Mouse (Mus musculus): Measurements from ENCODE around the gene Thsd4. TPM values are rescaled to one million over a fixed set of nuclear protein-coding genes. Genes with fewer than 3 reads are reported as not detected.

Gene Thsd4
- polyA plus RNA-seq, 1 experiment from 2014 or later = 19.9 TPM

DNA sequence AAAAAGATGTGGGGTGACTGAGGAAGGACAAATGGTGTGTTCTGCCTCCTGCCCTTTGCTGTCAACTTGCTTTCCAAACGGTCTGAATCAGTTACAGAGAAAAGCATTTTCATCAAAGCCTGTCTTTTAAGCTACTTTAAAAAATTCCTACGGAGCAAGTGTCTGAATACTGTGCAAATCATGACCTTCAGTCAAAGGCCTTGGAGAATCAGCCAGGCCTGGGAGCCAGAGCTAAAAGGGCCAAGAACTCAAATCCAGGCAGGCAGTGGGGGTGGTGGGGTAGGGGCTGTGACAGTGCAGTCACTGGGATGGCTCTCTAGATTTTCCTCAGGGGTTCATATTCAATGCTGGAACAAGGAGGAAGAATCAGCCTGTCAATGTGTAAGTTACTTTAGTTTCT is 540.7 kb downstream of the Thsd4 start:
- no peak for DNase-seq (ENCODE audit: low spot score)
- no peak overlapping the region for H3K27ac ChIP-seq
- 0 out of 2 replicates have a peak, but pooled peaks cover 4% of the 10 kb centered on the region for H3K36me3 ChIP-seq (ENCODE audit: insufficient read depth, low read length)
- no peaks in the 10 kb centered on the region for H3K9me3 ChIP-seq (replicated peaks; ENCODE audit: low read length)
- no peak for TF ChIP-seq CTCF (IDR thresholded peaks at IDR 0.05; ENCODE audit: low read depth)
- H3K4me3 ChIP-seq (replicated peaks; ENCODE audit: low read depth, low read length) = no peak overlapping the region
- no peaks in the 10 kb centered on the region for H3K4me1 ChIP-seq (replicated peaks; ENCODE audit: insufficient read depth, low read length)
- whole genome bisulfite sequencing = 75% methylated on average over 2 of the region's 2 CpGs
- no peaks in the 10 kb centered on the region for H3K27me3 ChIP-seq (ENCODE audit: insufficient read depth, low read length)
- H3K4me2 ChIP-seq (ENCODE audit: low read length) = no peak overlapping the region
- H3K9ac ChIP-seq (ENCODE audit: low read depth, low read length) = no peak overlapping the region
- ATAC-seq (replicated peaks; ENCODE audit: low FRiP score, low read depth) = no peak

DNA sequence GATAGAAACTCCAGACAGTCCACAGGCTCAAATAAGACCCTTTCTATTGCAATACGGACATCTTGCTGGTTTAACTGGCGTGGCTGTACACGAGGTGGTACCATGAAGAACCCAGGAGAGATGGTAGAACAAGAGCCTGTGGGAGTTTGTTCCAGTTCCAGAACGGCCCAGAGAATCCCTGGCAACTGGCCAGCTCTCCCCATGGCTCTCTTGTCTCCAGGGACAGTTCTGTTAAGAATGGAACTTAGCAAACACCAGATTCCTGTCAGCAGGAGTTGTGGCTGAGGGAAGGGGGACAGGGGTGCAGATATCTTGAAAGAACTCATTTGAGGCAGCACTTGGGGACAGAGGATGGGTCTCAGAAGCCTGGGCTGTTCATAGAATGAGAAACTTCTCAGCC is 550.6 kb downstream of the Thsd4 start:
- no peaks in the 10 kb centered on the region for H3K36me3 ChIP-seq (ENCODE audit: insufficient read depth, low read length)

DNA sequence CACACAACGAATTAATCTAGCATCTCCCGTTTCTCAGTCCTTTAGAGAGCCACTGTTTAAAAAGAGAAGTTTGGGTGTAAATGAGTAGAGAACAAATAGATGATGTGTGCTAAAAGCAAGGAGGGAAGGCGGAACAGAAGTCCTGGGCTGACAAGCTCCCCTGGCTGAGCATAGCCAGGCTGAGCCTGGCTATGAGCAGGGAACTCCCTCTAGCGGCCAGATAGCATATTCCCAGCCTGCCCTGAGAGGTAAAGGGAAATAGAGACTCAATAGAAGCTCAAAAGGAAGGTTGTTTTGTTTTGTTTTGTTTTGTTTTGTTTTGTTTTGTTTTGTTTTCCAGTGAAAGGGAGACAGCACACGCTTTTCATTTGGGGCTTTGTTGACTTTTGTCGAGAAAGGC is 552.5 kb downstream of the Thsd4 start:
- Histone ChIP-seq H3K4me1 (replicated peaks; ENCODE audit: insufficient read depth, low read length) (no peaks in the 10 kb centered on the region), H3K27me3 (ENCODE audit: insufficient read depth, low read length) (no peaks in the 10 kb centered on the region), H3K4me3 (replicated peaks; ENCODE audit: low read depth, low read length) (no peak overlapping the region), H3K9me3 (replicated peaks; ENCODE audit: low read length) (no peaks in the 10 kb centered on the region), H3K9ac (ENCODE audit: low read depth, low read length) (no peak overlapping the region), H3K4me2 (ENCODE audit: low read length) (no peak overlapping the region), H3K27ac (no peak overlapping the region), H3K36me3 (ENCODE audit: insufficient read depth, low read length) (no peaks in the 10 kb centered on the region)
- WGBS = 26% methylated on average over 6 of the region's 6 CpGs
- DNase-seq (ENCODE audit: low spot score) = peak; percentile 88
- TF ChIP-seq CTCF (IDR thresholded peaks at IDR 0.05; ENCODE audit: low read depth) = peak; percentile 89
- ATAC-seq (replicated peaks; ENCODE audit: low FRiP score, low read depth) = no peak

More for the DNA sequence above, 550.6 kb downstream of the Thsd4 start:
- Histone ChIP-seq H3K27ac (no peak overlapping the region), H3K4me3 (replicated peaks; ENCODE audit: low read depth, low read length) (no peak overlapping the region), H3K4me2 (ENCODE audit: low read length) (no peak overlapping the region), H3K9ac (ENCODE audit: low read depth, low read length) (no peak overlapping the region), H3K27me3 (ENCODE audit: insufficient read depth, low read length) (no peaks in the 10 kb centered on the region), H3K9me3 (replicated peaks; ENCODE audit: low read length) (no peaks in the 10 kb centered on the region), H3K4me1 (replicated peaks; ENCODE audit: insufficient read depth, low read length) (no peaks in the 10 kb centered on the region)
- DNase-seq (ENCODE audit: low spot score) (no peak), ATAC-seq (replicated peaks; ENCODE audit: low FRiP score, low read depth) (no peak)
- TF ChIP-seq CTCF (IDR thresholded peaks at IDR 0.05; ENCODE audit: low read depth) = no peak
- 70% methylated on average over 4 of the region's 4 CpGs for WGBS

DNA sequence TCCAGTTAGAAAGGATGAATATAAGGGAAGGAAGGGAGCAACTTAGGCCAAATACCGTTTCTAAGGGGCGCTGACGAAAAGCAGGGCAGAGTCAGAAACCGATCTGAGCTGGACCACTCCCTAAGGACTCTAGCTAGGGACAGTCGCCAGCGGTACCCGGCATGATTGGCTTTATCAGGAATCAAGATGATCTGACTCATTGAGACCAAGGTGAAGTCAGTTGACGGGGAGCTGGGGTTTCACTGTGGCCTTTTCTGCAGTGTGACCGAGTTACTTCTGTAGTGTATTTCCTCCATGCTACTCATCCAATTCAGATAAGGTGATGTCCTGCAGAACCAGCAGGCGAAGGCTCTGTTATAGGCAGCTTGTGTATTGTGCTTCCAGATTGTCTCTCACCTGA is 556.8 kb downstream of the Thsd4 start:
- WGBS = 73% methylated on average over 10 of the region's 10 CpGs
- Histone ChIP-seq H3K27me3 (ENCODE audit: insufficient read depth, low read length) (no peaks in the 10 kb centered on the region), H3K4me3 (replicated peaks; ENCODE audit: low read depth, low read length) (no peak overlapping the region), H3K27ac (no peak overlapping the region), H3K9me3 (replicated peaks; ENCODE audit: low read length) (no peaks in the 10 kb centered on the region), H3K36me3 (ENCODE audit: insufficient read depth, low read length) (no peaks in the 10 kb centered on the region), H3K9ac (ENCODE audit: low read depth, low read length) (no peak overlapping the region), H3K4me1 (replicated peaks; ENCODE audit: insufficient read depth, low read length) (no peaks in the 10 kb centered on the region), H3K4me2 (ENCODE audit: low read length) (no peak overlapping the region)
- no peak for ATAC-seq (replicated peaks; ENCODE audit: low FRiP score, low read depth)
- no peak for DNase-seq (ENCODE audit: low spot score)
- TF ChIP-seq CTCF (IDR thresholded peaks at IDR 0.05; ENCODE audit: low read depth) = no peak

DNA sequence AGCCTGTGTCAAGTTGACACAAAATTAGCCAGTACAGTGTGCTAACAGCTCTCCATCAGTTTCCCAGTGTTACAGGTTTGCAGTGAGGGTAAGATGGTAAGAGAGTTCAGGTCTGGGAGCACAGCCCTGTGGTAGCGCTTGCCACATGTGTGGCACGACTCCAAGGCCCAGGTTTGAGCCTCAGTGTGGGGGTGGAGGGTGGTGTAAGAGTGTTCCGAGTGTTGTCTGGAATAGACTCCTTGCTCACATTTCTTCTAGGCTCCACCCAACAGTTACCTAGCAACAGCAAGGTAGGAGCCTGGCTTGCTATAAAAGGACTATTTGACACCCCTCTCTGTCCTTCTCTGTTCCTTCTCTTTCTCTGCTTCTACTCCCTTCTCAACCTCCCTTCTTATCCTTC is 557.5 kb downstream of the Thsd4 start:
- DNase-seq (ENCODE audit: low spot score) (no peak), ATAC-seq (replicated peaks; ENCODE audit: low FRiP score, low read depth) (no peak)
- Histone ChIP-seq H3K4me2 (ENCODE audit: low read length) (no peak overlapping the region), H3K27me3 (ENCODE audit: insufficient read depth, low read length) (no peaks in the 10 kb centered on the region), H3K9me3 (replicated peaks; ENCODE audit: low read length) (no peaks in the 10 kb centered on the region), H3K4me3 (replicated peaks; ENCODE audit: low read depth, low read length) (no peak overlapping the region), H3K27ac (no peak overlapping the region), H3K36me3 (ENCODE audit: insufficient read depth, low read length) (no peaks in the 10 kb centered on the region), H3K9ac (ENCODE audit: low read depth, low read length) (no peak overlapping the region), H3K4me1 (replicated peaks; ENCODE audit: insufficient read depth, low read length) (no peaks in the 10 kb centered on the region)
- no peak for TF ChIP-seq CTCF (IDR thresholded peaks at IDR 0.05; ENCODE audit: low read depth)
- 40% methylated on average over 3 of the region's 3 CpGs for WGBS

DNA sequence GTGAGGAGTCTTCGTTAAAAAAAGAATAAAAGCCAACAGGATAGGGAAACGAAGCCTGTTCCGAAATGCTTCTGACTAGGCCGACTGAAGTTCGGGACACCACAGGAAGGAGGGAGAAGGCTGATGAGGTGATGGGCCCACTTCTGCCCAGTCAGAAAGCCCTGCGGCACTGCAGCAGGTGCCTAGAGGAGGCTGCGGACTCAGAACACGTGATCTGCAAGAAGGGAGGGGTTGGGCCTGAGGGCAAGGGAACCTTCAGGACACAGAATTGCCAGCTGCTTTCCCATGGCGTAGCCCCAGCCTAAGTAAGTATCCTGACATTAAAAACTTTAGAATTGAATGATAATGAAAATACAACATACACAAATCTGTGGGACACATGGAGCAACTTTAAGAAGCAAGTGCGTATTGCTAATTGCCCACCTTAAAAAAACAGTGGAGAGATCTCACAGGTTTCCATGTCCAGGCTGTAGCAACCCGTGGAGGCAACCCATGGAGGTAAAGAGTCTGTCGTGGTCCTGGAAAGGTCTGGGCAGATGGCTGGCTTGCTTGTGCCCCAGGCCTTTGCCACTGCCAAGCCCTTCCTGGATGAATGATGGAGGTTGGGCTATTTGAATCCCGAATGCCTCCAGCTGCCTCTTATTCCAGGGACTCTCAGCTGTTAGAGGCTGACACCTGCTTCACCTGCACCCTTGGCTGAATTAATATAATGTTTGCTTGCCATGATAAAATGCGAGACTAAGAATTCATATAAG is 560.5 kb downstream of the Thsd4 start:
- no peak for TF ChIP-seq CTCF (IDR thresholded peaks at IDR 0.05; ENCODE audit: low read depth)
- ATAC-seq (replicated peaks; ENCODE audit: low FRiP score, low read depth) = no peak
- Histone ChIP-seq H3K9me3 (replicated peaks; ENCODE audit: low read length) (no peaks in the 10 kb centered on the region), H3K4me1 (replicated peaks; ENCODE audit: insufficient read depth, low read length) (no peaks in the 10 kb centered on the region), H3K36me3 (ENCODE audit: insufficient read depth, low read length) (no peaks in the 10 kb centered on the region), H3K27ac (no peak overlapping the region), H3K27me3 (ENCODE audit: insufficient read depth, low read length) (no peaks in the 10 kb centered on the region), H3K9ac (ENCODE audit: low read depth, low read length) (no peak overlapping the region), H3K4me2 (ENCODE audit: low read length) (no peak overlapping the region), H3K4me3 (replicated peaks; ENCODE audit: low read depth, low read length) (no peak overlapping the region)
- WGBS = 62% methylated on average over 14 of the region's 14 CpGs
- no peak for DNase-seq (ENCODE audit: low spot score)

DNA sequence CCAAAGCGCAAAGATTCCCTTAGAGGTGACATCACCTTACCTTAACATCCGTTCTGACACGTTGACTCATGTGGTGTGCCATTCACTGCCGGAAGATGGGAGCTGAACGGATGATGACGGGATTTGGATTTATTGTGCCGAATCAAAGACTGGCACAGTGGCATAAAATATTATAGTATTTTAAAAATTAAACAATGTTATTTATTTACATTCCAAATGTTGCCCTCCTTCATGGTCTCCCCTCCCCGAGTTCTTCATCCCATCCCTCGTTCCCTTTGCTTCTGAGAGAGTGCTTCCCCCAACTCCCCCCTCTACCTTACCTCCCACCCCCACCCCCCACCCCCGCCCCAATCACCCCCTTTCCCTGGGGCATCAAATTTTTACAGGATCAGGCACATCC is 561.3 kb downstream of the Thsd4 start, which contains the start of gene Nr2e3:
Gene Nr2e3, minus strand, starts transcription at position 101 of the 400 bp plus-strand sequence.
- Histone ChIP-seq H3K9ac (ENCODE audit: low read depth, low read length) (no peak within 1 kb of the TSS), H3K4me2 (ENCODE audit: low read length) (no peak within 1 kb of the TSS), H3K36me3 (ENCODE audit: insufficient read depth, low read length) (no peaks in the 10 kb centered on the region), H3K27me3 (ENCODE audit: insufficient read depth, low read length) (no peaks in the 10 kb centered on the region), H3K4me3 (replicated peaks; ENCODE audit: low read depth, low read length) (no peak within 1 kb of the TSS), H3K4me1 (replicated peaks; ENCODE audit: insufficient read depth, low read length) (no peaks in the 10 kb centered on the region), H3K27ac (no peak within 1 kb of the TSS), H3K9me3 (replicated peaks; ENCODE audit: low read length) (no peaks in the 10 kb centered on the region)
- DNase-seq (ENCODE audit: low spot score) (no peak), ATAC-seq (replicated peaks; ENCODE audit: low FRiP score, low read depth) (no peak)
- WGBS = 89% methylated on average over 10 of the region's 10 CpGs
- no peak for TF ChIP-seq CTCF (IDR thresholded peaks at IDR 0.05; ENCODE audit: low read depth)

Data from kidney, postnatal 0 days (tissue).